Mouse (Mus musculus) lung, embryonic 14.5 days (tissue): ENCODE data around the gene Sec31b. TPM values are rescaled to one million over a fixed set of nuclear protein-coding genes. Genes with fewer than 3 reads are reported as not detected.

Experiments used
- ATAC-seq: fragments of 200-750 bp; cut with Nextera tagmentation; 2 replicates; pipeline ENCODE4 v1.8.0; 2017; ENCODE audit warnings: mild to moderate bottlenecking, moderate TSS enrichment, moderate library complexity; ENCODE audit not compliant: insufficient read depth
- DNase-seq: peaks from one replicate; pipeline ENCODE4 v3.0.0-alpha.2; 2015
- H3K27ac ChIP-seq: fragments of 300-500 bp; sonication (generic); 2 replicates; pipeline ENCODE4 v1.5.1; 2014; ENCODE audit warnings: low read depth, mild to moderate bottlenecking, moderate library complexity
- H3K27me3 ChIP-seq: fragments of 300-500 bp; sonication (generic); 2 replicates; pipeline ENCODE4 v1.6.1; 2014; ENCODE audit warnings: low read length, control low read depth; ENCODE audit not compliant: insufficient read depth
- H3K36me3 ChIP-seq: fragments of 300-500 bp; sonication (generic); 2 replicates; pipeline ENCODE4 v1.6.1; 2014; ENCODE audit warnings: control low read depth; ENCODE audit not compliant: insufficient read depth
- H3K4me1 ChIP-seq: fragments of 300-500 bp; sonication (generic); 2 replicates; pipeline ENCODE4 v1.6.1; 2014; ENCODE audit warnings: antibody characterized with exemption, control low read depth; ENCODE audit not compliant: insufficient read depth
- H3K4me2 ChIP-seq: fragments of 300-500 bp; sonication (generic); 2 replicates; pipeline ENCODE4 v1.6.1; 2014; ENCODE audit warnings: mild to moderate bottlenecking
- H3K4me3 ChIP-seq: fragments of 300-500 bp; sonication (generic); 2 replicates; pipeline ENCODE4 v1.5.1; 2014; ENCODE audit warnings: low read depth, low read length
- H3K9ac ChIP-seq: fragments of 300-500 bp; sonication (generic); 2 replicates; pipeline ENCODE4 v1.6.1; 2014
- H3K9me3 ChIP-seq: fragments of 300-500 bp; sonication (generic); 2 replicates; pipeline ENCODE4 v1.6.1; 2016; ENCODE audit warnings: low read depth, low read length, control low read depth
- CTCF ChIP-seq: IDR thresholded peaks from 2 replicates; pipeline ENCODE4 v1.5.1; 2016; ENCODE audit warnings: antibody characterized with exemption, low read depth
- WGBS: fragments of 180-500 bp; shearing (Covaris S2); extraction: QIAGEN DNeasy Blood & Tissue Kit; methylation state at CpG from one replicate; pipeline ENCODE4 v1.1.7; 2014; 5-methylcytosine and 5-hydroxymethylcytosine counted together
- polyA plus RNA-seq: library from polyadenylated mRNA; unstranded; fragments of >200 nt; fragmentation: Nextera tagmentation; extraction: Ambion mirVana; gene quantifications from 2 replicates; pipeline ENCODE4 v1.2.1, GENCODE M21; 2014

Gene Sec31b
- polyA plus RNA-seq, 1 experiment from 2014 or later = 0.45 TPM

- 3% methylated on average over 8 of the region's 8 CpGs for WGBS
- Histone ChIP-seq H3K9me3 (no peaks in the 10 kb centered on the region), H3K4me3 (peak overlapping the region; percentile 87), H3K9ac (peak overlapping the region; percentile 89), H3K4me1 (peaks cover 5% of the 10 kb centered on the region; the same call in 1 of the 2 replicates), H3K27me3 (no peaks in the 10 kb centered on the region), H3K4me2 (peak overlapping the region; percentile 67), H3K36me3 (peaks cover 40% of the 10 kb centered on the region), H3K27ac (no peak overlapping the region)
- TF ChIP-seq CTCF = no peak
- ATAC-seq (no peak), DNase-seq (peak; percentile 16)
Observed at GRCm38 (mm10) chr19:44554490-44554860, 8.8 kb upstream of the Sec31b start.

DNA sequence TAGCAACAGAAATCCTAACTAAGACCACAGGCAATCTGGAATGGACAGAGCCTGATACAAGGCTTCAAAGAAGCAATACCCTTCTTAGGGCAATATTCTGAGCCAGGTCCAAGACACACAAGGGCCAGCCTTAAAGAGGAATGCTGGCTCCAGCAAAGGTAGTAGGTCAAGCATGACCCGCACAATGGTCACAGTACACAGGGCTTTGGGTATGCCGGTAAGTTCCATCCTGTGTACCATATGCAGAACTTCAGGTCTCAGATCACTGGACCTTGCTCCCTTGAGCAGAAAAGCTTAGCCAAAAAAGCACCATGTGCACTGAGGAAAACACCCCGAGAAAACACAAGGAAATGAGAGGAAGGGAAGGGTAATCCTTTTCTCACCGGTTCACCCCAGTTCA, 7.6 kb upstream of the Sec31b start:
- ATAC-seq (no peak), DNase-seq (no peak)
- H3K4me3 ChIP-seq = no peak overlapping the region
- no peak overlapping the region for H3K4me2 ChIP-seq
- TF ChIP-seq CTCF = no peak
- H3K9ac ChIP-seq = no peak overlapping the region
- peaks cover 50% of the 10 kb centered on the region for H3K36me3 ChIP-seq
- no peak overlapping the region for H3K27ac ChIP-seq
- no peaks in the 10 kb centered on the region for H3K9me3 ChIP-seq
- no peaks in the 10 kb centered on the region for H3K27me3 ChIP-seq
- H3K4me1 ChIP-seq = peaks cover 5% of the 10 kb centered on the region; the same call in 1 of the 2 replicates
- WGBS = 96% methylated on average over 4 of the region's 4 CpGs

GRCm38 (mm10) chr19:44552731-44553130, 7.1 kb upstream of the Sec31b start, which contains the start of gene Gm20538:
Gene Gm20538 (minus strand): TSS chr19:44552831.
- 0 out of 2 replicates have a peak within 1 kb of the TSS, but pooled peaks have one; percentile 67 for H3K4me2 ChIP-seq

DNA sequence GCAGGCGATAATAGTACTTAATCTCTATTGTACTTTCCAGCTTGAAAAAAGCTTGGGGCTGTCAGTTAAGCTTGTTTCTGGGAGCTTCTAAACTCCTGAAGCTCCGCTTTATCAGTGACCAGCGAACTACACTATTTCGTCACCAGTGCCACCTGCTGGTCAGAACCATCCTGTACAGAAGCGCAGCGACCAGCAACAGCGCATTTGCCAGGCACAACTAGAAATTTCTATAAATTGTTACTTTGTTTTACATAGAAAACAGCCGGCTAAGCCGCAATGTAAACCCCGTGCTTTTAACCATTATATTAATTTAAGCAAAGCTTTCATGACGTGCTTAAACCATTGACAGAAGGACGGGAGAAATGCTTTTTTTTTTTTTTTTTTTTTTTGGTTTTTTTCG, 889 bp downstream of the Sec31b start:
- Histone ChIP-seq H3K9ac (no peak overlapping the region), H3K4me1 (no peaks in the 10 kb centered on the region), H3K9me3 (0 out of 2 replicates have a peak, but pooled peaks cover 4% of the 10 kb centered on the region), H3K4me2 (peak overlapping the region; percentile 86), H3K4me3 (peak overlapping the region; percentile 56), H3K27ac (no peak overlapping the region), H3K36me3 (peaks cover 16% of the 10 kb centered on the region), H3K27me3 (peaks cover 6% of the 10 kb centered on the region; the same call in 1 of the 2 replicates)
- WGBS = 2% methylated on average over 12 of the region's 13 CpGs
- TF ChIP-seq CTCF = peak; percentile 86
- peak; percentile 97 for DNase-seq
- no peak for ATAC-seq

More at GRCm38 (mm10) chr19:44552731-44553130, 7.1 kb upstream of the Sec31b start, which contains the start of gene Gm20538:
- Histone ChIP-seq H3K9me3 (no peaks in the 10 kb centered on the region), H3K27me3 (no peaks in the 10 kb centered on the region), H3K4me1 (peaks cover 5% of the 10 kb centered on the region; the same call in 1 of the 2 replicates), H3K27ac (no peak within 1 kb of the TSS), H3K9ac (no peak within 1 kb of the TSS), H3K36me3 (peaks cover 53% of the 10 kb centered on the region), H3K4me3 (no peak within 1 kb of the TSS)
- no peak for DNase-seq
- no peak for TF ChIP-seq CTCF
- 94% methylated on average over 4 of the region's 4 CpGs for WGBS
- no peak for ATAC-seq

GRCm38 (mm10) chr19:44544372-44544771, 1.3 kb downstream of the Sec31b start:
- ATAC-seq = no peak

GRCm38 (mm10) chr19:44542694-44543178, 2.9 kb downstream of the Sec31b start:
- H3K4me3 ChIP-seq = no peak overlapping the region
- DNase-seq (no peak), ATAC-seq (no peak)
- no peak overlapping the region for H3K27ac ChIP-seq
- WGBS = 78% methylated on average over 8 of the region's 8 CpGs
- no peak overlapping the region for H3K9ac ChIP-seq
- no peak for TF ChIP-seq CTCF
- peaks cover 6% of the 10 kb centered on the region; the same call in 1 of the 2 replicates for H3K27me3 ChIP-seq
- no peaks in the 10 kb centered on the region for H3K4me1 ChIP-seq
- H3K36me3 ChIP-seq = no peaks in the 10 kb centered on the region; the same call in 1 of the 2 replicates
- 0 out of 2 replicates have a peak, but pooled peaks cover 4% of the 10 kb centered on the region for H3K9me3 ChIP-seq
- no peak overlapping the region for H3K4me2 ChIP-seq

More at GRCm38 (mm10) chr19:44544372-44544771, 1.3 kb downstream of the Sec31b start:
- DNase-seq = no peak
- no peak overlapping the region for H3K4me3 ChIP-seq
- peaks cover 6% of the 10 kb centered on the region; the same call in 1 of the 2 replicates for H3K27me3 ChIP-seq
- H3K36me3 ChIP-seq = peaks cover 12% of the 10 kb centered on the region; the same call in 1 of the 2 replicates
- TF ChIP-seq CTCF = no peak
- H3K9ac ChIP-seq = no peak overlapping the region
- WGBS = 55% methylated on average over 10 of the region's 10 CpGs
- H3K27ac ChIP-seq = no peak overlapping the region
- no peaks in the 10 kb centered on the region for H3K4me1 ChIP-seq
- H3K9me3 ChIP-seq = 0 out of 2 replicates have a peak, but pooled peaks cover 4% of the 10 kb centered on the region
- H3K4me2 ChIP-seq = no peak overlapping the region; the same call in 1 of the 2 replicates

- H3K36me3 ChIP-seq = no peaks in the 10 kb centered on the region
- no peak overlapping the region for H3K4me3 ChIP-seq
- H3K27me3 ChIP-seq = no peaks in the 10 kb centered on the region
- no peak overlapping the region for H3K4me2 ChIP-seq
- no peak for TF ChIP-seq CTCF
- H3K9me3 ChIP-seq = 0 out of 2 replicates have a peak, but pooled peaks cover 4% of the 10 kb centered on the region
- H3K4me1 ChIP-seq = no peaks in the 10 kb centered on the region
- ATAC-seq = no peak
- no peak overlapping the region for H3K9ac ChIP-seq
- WGBS = 70% methylated on average over 8 of the region's 8 CpGs
- H3K27ac ChIP-seq = no peak overlapping the region
- DNase-seq = no peak
Observed at GRCm38 (mm10) chr19:44537416-44537815, 8.2 kb downstream of the Sec31b start.
